In genomic region chr11:117083052-117083881, GRCm38 (mm10) we compare ENCODE assay signal across 7 mouse cellular contexts. TPM values are rescaled to one million over a fixed set of nuclear protein-coding genes. Genes with fewer than 3 reads are reported as not detected.
DNase-seq lines count a peak whose midpoint lies in the region; ATAC-seq and TF ChIP-seq lines count a peak whose summit lies in the region.

No protein-coding gene starts in this region.

- no peak overlapping the region for H3K4me2 ChIP-seq in kidney, embryonic 15.5 days
- H3K4me2 ChIP-seq in hindbrain, embryonic 11.5 days (replicated peaks; ENCODE audit: low read depth, low read length) = no peak overlapping the region

- H3K36me3 ChIP-seq in kidney, embryonic 15.5 days = peaks cover 34% of the 10 kb centered on the region
- H3K36me3 ChIP-seq in hindbrain, embryonic 11.5 days (ENCODE audit: control insufficient read depth, insufficient read depth, low read length) = peaks cover 3% of the 10 kb centered on the region; the same call in 1 of the 2 replicates

- no peaks in the 10 kb centered on the region for H3K27me3 ChIP-seq in kidney, embryonic 15.5 days
- no peaks in the 10 kb centered on the region for H3K27me3 ChIP-seq in hindbrain, embryonic 11.5 days (ENCODE audit: control insufficient read depth, insufficient read depth, low read length)

- peak; percentile 69 for ATAC-seq in granulocyte monocyte progenitor cell, adult 5-6 weeks (replicated peaks; ENCODE audit: poor library complexity, severe bottlenecking)
- no peak for ATAC-seq in kidney, embryonic 15.5 days (replicated peaks; ENCODE audit: low FRiP score)
- no peak for ATAC-seq in hindbrain, embryonic 11.5 days (ENCODE audit: low FRiP score)

- no peak for TF ChIP-seq CTCF in bone marrow macrophage, adult 2 months (IDR thresholded peaks at IDR 0.05; ENCODE audit: low read depth, low read length)

- peak; percentile 69 for DNase-seq in lung, postnatal 14 days
- DNase-seq in right cerebral cortex, adult 2 months (ENCODE audit: low spot score in 2 of 2) = no peak
- no peak for DNase-seq in spleen, postnatal 4 days (ENCODE audit: low spot score in 2 of 2)
- no peak for DNase-seq in hindbrain, embryonic 11.5 days (ENCODE audit: low spot score)

- 73% methylated on average over 19 of the region's 19 CpGs for WGBS in kidney, embryonic 15.5 days
- 91% methylated on average over 19 of the region's 19 CpGs for WGBS in hindbrain, embryonic 11.5 days

- no peaks in the 10 kb centered on the region for H3K9me3 ChIP-seq in kidney, embryonic 15.5 days (replicated peaks)
- H3K9me3 ChIP-seq in hindbrain, embryonic 11.5 days (ENCODE audit: control insufficient read depth, low read length) = no peaks in the 10 kb centered on the region

- TF ChIP-seq POLR2A in bone marrow macrophage, adult 2 months (IDR thresholded peaks at IDR 0.05; ENCODE audit: borderline replicate concordance, low read depth, low read length) = no peak

- no peak overlapping the region for H3K9ac ChIP-seq in kidney, embryonic 15.5 days
- no peak overlapping the region for H3K9ac ChIP-seq in hindbrain, embryonic 11.5 days (ENCODE audit: low read depth, low read length)

- H3K4me3 ChIP-seq in bone marrow macrophage, adult 2 months (ENCODE audit: insufficient read depth, low read length) = no peak overlapping the region
- H3K4me3 ChIP-seq in kidney, embryonic 15.5 days (replicated peaks) = no peak overlapping the region
- H3K4me3 ChIP-seq in hindbrain, embryonic 11.5 days (ENCODE audit: low read depth, low read length) = no peak overlapping the region

- peaks cover 64% of the 10 kb centered on the region for H3K4me1 ChIP-seq in bone marrow macrophage, adult 2 months (ENCODE audit: control insufficient read depth, insufficient read depth, low read length)
- H3K4me1 ChIP-seq in kidney, embryonic 15.5 days = peaks cover 39% of the 10 kb centered on the region
- no peaks in the 10 kb centered on the region for H3K4me1 ChIP-seq in hindbrain, embryonic 11.5 days (replicated peaks; ENCODE audit: control insufficient read depth, insufficient read depth, low read length)

- peak overlapping the region; percentile 57 for H3K27ac ChIP-seq in bone marrow macrophage, adult 2 months (ENCODE audit: insufficient read depth, low read depth, low read length)
- H3K27ac ChIP-seq in kidney, embryonic 15.5 days = peak overlapping the region; percentile 85
- H3K27ac ChIP-seq in hindbrain, embryonic 11.5 days (ENCODE audit: low read depth, low read length) = no peak overlapping the region

RNA-seq across cellular contexts. Expression of gene Sec14l1, which starts 31.7 kb away (rescaled TPM):
- 122 and 132 TPM in 2 replicates for polyA plus RNA-seq in bone marrow macrophage, adult 2 months (2012; ENCODE audit: insufficient read depth, insufficient read length, missing spikeins)
- total RNA-seq in granulocyte monocyte progenitor cell, adult 5-6 weeks (2014; fragmentation: Nextera tagmentation) = 10.8 and 13.3 TPM in 2 replicates
- 9.8 and 12.8 TPM in 2 replicates for total RNA-seq in granulocyte monocyte progenitor cell, adult 5-6 weeks (2017)
- 66.5 and 69.0 TPM in 2 replicates for polyA plus RNA-seq in kidney, embryonic 15.5 days (2015; fragmentation: Nextera tagmentation; extraction: Ambion mirVana)
- 36.7 and 36.9 TPM in 2 replicates for polyA plus RNA-seq in hindbrain, embryonic 11.5 days (2014; fragmentation: Nextera tagmentation; extraction: Ambion mirVana)
